Mouse (Mus musculus) induced T-regulatory cell, adult 2 months (primary cell): Measurements from ENCODE around the gene Lig4.
A peak's percentile ranks its signal among the peaks of the same experiment; 100 is the strongest.

Experiments used
- DNase-seq: peaks from one replicate; pipeline ENCODE4 v3.0.0-alpha.2; 2012; ENCODE audit warnings: low read depth

The Lig4 gene

DNA sequence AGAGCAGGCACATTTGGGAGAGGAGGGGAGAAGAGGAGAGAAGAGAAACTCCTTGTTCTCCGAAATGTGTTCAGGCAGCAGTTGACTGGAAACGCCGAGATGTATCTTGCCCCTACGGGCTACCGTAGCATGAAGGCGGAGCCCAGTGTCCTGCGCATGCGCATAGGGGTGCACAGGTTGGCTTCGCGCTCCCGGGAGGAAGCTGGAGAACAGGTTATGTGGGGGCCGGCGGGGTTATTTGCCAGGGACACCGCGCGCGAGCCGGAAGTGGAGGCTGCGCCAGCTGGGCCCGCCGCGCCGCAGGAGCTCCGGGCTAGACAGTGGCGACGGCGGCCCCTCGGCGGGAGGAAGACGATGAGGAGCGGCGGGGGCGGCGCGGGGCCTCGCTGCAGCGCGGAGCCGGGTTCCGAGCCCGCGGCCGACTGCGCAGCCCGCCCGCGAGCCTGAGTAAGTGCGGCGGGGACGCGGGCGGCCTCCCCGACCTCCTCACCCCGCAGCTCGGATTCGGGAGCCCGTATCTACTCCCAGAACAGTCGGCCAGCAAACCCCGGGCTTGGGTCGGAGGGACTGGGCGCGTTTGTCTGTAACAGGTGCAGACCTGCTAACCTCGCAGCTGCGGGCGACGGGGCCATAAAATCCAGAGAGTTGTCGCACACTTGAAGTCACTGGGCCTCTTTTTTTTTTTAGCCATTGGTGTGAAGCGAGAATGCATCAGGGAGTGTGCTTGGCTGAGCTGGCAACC lies at the start of gene Lig4, which contains the start of gene Abhd13:
Gene Lig4, minus strand, starts transcription at position 114 of the 742 bp plus-strand sequence.
Gene Abhd13, plus strand, starts transcription at position 135 of the 742 bp plus-strand sequence.
- peak; percentile 98 for DNase-seq

DNA sequence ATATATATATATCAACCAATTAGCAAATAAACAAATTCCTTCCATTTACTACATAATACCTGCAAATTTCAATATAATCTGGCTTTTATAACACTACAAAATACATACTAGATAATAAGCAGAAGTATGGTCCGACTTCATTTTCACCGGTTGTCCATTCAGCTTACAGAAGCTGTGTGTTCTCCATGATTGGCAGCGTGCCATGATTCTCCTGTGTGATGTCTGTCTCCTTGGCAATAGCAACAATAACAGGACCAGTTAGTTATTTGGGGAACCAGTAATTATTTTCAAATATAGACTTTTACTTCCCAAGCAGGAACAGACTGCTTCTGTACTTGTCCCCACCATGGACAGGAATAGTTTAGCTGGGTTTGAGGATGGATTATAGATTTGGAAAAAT lies 39.7 kb upstream of the Lig4 start:
- no peak for DNase-seq

DNA sequence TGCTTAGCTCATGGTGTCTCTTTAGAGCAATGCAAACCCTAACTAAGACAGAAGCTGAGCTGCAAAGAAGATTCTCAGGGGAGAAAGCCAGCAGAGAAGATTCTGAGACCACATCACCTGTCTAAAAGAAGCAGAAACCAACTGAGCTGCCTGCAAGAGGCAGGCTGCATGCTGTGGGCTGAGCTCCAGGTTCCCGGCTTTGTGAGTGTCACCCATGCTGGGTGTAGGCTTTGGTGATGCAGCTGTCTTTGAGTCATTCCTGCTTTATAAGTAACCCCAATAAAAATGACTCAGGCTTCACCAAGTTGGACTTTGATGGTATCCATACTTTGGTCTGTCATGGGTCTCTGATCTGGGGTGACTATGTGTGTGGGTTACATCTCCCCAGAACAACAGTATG lies 38.8 kb upstream of the Lig4 start:
- no peak for DNase-seq

DNA sequence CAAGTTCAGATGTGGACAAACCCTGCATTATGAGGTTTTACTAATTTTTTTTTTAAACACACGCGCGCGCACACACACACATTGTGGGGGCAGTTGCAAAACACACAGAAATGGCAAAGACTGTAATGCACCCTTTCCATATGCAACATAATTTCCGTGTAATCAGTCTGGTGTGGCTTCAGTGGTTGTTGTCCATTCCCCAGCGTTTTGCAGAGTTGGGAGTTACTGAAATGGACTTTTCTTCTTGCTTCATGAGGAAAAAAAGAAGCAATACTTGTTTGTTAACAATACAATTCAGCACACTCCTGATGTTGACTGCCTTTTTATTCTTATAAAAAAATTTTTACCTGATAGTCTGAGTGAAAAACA lies 30.2 kb upstream of the Lig4 start:
- DNase-seq = no peak

DNA sequence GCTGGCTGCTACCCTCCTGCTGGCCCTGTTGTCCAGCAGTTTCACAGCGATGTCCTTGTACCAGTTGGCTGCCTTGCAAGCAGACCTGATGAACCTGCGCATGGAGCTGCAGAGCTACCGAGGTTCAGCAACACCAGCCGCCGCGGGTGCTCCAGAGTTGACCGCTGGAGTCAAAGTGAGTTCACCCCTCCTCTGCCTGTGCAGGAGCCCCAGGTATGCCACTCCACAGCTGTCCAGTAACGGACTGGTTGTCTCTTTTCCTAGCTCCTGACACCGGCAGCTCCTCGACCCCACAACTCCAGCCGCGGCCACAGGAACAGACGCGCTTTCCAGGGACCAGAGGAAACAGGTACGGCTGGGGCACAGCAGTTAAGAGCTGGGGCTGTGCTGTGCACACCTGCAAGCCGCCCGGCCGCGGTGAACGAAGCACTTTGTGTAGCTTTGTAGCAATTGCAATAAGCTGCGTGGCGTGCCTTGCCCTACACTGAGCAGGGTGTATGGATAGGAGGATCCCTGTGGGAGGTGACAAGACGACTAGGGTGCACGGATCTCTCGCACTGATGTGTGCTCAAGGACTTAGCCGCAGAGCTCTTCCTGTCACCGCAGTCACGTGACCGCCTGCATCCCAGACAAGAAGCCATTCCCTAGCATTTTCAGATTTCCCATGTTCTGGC lies 29.6 kb upstream of the Lig4 start:
- DNase-seq = peak; percentile 22

DNA sequence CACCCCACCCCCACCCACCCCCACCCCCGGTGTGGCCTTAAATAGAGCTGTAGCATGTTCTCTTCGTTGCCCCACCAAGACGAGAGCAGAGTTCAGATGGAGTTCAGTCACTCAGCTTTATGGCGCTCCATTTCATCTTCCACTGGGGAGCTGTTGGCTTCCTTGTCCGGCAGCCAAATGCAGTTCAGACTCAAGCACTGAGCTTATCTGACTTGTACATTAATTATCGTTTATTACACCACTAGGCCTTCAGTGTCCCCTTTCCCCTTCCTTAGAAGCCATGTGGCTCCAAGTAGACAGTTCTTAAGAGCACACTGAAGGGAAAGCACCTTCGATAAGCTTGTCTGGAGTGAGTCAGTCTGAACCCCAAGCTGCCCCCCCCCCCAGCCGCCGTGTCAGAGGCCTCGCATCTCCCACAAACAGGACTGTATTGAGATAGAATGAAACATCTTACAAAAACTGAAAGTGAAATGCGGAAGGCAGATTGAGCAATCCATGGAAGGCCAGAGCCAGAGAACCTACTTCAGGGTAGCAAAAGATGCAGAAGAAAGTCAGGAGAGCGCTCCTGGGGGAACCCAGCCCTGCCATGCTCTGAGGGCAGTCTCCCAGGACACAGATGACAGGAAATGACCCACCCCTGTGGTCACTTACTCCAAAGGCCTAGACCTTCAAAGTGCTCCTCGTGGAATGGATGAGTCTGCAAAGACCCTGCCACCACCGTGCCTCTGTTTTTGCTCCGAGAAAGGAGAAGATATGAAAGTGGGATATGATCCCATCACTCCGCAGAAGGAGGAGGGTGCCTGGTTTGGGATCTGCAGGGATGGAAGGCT lies 28.9 kb upstream of the Lig4 start, which contains the start of gene Tnfsf13b:
Gene Tnfsf13b, plus strand, starts transcription at position 312 of the 830 bp plus-strand sequence.
- peak; percentile 47 for DNase-seq

DNA sequence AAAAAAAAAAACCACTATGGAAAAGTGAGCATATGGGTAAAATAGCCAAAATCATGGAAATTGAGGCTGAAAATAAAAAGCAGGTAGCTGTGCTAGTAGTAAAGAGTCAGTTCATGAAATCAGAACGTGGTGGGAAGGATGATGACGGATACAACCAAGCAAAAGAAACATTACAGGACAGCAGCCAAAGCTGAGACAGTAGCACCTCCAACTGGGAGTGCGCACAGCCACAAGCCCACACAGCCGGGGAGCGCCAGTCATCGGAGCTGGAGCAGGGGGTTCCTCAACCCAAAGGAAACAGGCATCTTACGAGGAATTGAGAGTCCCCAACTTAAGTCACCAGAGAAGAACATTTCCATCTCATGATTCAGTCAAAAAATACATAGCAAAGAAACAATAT lies 26.6 kb upstream of the Lig4 start:
- no peak for DNase-seq

DNA sequence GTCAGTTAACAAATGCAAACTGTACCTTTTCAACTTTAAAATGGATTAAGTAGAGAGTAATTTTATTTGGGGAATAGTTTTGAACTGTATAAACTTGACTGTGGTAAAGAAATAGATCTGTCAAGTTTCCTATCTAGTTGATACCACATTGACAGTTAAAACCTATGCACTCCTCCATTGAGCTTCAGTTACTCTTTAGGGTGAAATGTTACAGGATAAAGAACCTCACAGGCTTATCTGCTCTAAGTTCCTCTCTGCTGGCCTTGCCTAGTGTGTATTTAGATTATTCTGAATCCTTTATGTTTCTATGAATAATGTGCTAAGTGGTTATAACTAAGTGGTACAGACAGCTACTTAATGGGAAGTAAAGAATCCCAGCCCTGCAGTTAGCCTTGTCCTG lies 2.7 kb upstream of the Lig4 start:
- no peak for DNase-seq

DNA sequence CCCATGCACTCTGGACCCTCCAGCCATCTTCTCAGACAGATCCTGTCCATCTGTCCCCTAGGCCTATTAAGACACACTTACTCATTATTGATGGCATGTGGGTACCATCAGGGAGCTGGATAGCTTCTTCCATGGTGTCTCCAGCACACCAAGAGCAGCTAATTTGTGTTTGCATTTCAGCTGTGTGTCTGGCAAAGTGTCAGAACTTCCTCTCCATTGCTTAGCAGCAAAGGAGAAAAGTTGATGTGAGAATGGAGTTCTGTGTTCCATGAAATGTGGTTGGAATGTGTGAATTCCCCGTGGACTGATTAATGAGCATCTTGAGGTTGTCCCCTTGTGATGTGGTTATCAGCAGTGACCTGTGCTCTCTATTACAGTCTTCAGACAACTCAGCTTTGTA lies 2.3 kb upstream of the Lig4 start:
- no peak for DNase-seq

DNA sequence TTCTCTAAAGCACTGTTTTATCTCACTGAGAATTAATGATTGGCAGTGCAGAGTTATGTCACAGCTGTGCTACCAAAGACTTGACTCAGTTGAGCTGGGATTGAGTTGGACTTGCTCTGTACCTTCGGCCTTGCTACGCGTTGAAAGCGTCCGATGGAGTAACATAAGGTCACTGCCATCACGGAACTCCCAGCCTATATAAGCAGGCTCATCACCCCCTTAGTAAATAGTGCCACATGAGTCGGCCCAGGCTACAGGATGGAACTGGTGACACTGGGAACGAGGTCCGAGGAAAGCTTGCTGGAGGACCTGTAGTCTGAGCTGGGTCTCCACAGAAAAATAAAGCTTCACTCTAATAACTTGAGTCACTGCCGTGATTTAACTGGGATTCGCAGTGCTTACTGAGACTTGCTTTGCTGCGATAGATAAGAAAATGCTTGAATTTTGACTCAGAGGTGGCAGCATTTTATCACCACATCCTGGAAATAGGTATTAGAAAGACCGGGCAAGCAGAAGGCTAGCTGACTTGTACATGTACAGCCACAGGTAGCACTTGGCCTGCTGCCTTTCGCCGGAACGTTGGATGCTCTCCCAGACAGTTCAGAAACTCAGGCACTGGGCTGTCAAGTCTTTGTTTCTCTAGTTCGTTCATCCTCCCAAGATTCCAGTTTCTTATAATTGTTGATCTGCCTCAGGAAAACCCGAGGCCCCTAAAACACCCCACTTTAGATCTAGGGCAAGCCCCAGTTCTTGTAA lies 1.2 kb upstream of the Lig4 start:
- DNase-seq = no peak

DNA sequence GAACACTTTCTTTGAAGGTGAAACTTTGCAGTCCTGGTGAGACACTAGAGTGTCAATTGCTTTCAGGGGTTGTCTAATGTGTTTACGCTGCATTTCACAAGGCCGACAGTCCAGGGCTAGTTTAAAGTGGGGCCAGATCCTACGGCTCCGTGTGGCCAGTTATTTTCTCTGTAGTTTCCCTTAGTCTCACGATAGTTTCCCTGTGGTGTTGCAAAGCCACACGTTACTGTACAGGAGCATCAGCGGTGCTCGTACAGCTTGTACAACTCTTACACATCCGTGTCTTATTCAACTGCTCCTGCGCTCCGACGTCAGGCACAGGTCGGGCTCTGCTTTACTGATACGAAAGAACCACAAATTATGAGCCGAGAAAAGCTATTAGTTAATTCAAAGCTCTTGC lies 470 bp downstream of the Lig4 start:
- no peak for DNase-seq

DNA sequence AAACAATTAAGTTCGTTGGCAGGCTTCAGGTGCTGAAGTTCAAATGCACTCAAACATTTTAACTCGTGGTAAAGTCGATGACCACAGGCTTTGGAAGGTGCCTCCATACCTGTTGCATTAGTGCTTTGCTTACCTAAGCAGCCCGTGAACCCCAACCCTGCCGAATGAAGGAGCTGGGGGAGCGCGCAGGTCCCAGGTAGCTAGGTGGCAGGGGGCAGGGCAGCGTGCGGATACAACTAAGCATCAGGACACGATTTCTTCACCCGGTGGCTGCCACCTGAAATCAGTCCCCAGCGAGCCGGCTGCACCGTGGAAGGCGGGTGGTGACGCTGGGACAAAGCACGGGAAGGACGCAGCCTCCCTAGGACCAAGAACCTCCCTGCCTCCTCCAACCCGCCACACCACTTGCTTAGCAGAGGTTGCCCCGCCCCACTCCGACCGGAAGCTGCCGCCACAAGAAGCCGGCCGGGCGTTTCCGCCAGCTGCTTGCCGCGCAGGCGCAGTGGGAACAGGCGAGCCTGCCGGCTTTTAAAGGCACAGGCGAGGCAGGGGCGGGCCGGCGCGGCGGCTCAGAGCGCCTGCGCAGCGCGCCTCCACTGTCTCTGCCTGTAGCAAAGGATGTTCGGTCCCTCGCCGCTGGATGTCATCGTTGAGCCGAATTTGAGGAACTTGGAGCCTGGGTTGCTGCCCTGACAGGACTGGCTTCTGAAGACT lies 1.4 kb downstream of the Lig4 start:
- peak; percentile 98 for DNase-seq

DNA sequence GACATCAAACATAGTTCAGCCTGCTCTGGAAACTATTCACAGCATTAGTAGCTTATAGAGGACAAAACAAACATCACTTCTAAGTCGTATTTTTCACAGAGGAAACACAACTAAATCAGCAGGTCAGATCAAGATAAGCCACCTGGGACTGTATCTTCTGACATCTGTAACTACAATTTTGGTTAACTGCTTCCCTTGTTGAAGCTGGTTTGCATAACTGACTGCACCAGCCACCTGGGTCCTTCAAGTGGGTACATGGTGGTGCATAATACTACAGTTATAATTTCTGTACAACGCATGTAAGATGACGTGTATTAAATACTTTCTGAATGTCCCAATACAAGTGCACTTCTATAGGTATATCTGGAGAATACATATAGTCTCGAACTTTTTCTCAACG lies 2.2 kb downstream of the Lig4 start:
- peak; percentile 41 for DNase-seq

DNA sequence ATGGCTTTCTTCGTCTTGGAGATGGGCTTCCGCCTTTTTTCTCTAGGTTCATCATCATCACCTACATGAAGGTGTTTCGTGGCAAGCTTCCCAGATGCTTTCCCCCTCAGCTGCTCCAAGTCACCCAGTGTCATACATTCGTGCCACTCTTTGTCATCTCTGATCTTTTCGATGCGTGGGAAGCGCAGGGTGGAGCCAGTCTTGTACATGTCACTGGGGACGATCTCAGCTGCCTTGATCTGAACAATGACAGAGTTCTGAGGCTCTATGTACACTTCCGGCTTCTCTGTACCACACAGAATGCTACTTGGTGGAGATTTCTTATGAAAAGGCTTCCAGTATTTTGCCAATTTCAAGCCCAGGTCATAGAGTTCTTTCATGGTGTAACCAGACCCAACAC lies 5.6 kb downstream of the Lig4 start:
- DNase-seq = peak; percentile 27

DNA sequence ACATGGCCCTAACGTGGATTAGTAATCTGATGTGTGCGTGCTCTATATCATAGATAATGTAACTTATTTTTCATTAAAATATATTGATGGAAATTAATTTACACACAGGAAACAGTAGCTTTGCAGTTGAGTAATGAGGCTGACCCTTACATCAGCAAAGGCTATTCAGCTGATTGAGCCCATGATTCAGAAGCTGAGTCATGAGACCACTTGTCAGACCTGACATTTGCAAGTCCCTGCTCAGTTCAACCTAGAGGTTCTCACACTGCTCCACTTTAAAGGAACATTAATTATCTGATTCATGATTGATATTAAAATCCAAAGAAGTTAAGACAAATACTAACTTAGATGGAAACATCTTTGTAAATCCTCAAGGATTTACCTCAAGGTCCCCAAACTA lies 17.6 kb downstream of the Lig4 start:
- DNase-seq = no peak

DNA sequence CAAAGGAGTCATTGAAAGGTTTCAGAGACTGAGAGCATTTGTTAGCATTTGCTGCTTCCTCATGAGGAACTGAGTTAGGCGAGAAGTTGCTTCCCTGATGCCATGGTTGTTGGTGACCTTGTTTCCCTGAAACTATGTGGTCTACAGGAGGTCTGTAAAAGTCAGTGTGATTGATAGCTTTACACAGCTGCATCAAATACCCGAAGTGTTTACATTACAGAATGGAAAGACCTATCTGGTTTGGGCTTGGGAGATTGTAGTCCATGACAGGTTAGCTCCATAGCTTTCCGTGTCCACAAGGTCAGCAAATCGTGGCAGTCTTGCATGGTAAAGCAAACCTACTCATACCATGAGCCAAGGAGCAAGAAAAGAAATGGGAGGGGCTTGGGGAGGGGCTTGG lies 19.1 kb downstream of the Lig4 start:
- DNase-seq = no peak

DNA sequence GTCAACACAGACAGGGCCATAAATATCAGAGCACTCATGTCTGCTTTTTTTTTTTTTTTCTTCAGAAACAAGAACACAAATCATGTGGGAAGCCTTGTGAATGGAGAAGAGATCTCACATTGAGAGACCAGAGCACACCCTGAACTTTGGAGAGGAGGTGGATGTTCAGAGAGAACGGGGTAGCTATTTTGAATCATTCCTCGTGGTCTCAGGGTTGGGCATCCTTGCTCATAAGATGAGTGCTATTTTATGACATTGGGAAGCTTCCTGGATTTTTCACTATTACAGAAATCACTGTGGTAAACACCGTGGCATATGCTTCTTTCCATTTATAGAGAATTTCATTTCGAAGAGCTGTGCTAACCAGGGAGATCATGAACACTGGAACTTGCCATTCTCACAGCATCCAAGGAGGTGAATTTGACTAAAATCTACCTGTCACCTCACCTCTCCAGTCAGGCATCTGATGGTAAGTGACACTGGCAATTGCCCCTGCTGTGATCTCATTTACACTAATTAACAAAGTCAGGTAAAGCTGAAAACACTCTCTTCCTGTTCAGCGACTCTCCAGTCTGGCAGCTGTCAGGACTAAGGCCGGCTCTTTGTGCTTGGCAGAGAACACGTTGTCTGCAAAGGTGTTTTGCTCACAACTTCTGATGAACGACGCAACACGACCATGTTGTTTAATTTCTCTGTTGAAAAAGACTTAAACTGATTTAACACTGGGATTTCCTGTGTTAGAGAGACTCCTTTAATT lies 28.2 kb downstream of the Lig4 start:
- DNase-seq = no peak

DNA sequence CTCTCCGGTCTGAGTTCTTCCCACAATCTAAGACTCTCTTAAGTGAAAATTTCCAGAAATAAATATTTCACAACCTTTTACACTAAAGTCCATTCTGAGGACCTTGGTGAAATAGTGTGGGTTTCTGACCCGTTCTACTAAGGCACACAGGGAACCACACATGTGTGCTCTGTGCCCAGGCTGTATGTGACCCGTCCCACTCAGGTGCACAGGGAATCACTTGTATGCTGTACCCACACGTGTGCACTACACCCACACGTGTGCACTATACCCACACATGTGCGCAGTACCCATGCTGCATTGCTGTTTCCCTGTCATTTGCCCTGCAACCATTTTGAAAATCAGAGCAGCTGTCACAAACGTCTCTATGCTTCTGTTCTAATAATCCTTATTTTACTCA lies 41.9 kb downstream of the Lig4 start:
- no peak for DNase-seq

DNA sequence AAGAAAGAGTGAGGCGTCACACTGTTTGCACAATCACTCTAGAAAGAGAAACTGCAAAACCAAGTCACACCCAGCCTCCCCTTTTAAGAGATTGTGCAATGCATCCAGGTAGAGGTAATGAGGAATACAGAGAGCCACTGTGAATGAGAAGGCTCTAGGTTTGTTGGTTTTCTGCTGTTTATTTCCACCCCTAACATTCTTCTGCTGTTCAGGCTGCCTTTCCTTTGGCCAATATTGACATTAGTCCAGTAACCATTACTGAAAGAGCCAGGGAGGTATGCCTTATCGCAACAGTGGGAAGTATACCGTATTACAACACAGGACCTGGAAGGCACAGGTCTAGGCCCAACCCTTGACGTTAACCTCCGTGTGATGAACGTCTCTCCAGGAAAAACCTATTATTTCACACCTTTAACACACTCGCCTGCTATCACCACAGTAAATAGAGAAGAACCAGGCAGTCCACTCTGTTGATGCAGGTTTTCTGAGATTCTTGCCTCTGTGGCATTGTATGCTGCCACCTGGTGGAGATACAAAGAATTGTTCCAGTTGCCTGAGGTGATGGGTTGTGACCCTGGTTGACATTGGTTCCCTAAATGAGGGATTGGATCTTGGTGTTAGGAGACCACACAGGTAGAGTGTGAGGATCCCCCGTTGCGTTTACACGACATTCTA lies 42.5 kb downstream of the Lig4 start:
- DNase-seq = peak; percentile 53

DNA sequence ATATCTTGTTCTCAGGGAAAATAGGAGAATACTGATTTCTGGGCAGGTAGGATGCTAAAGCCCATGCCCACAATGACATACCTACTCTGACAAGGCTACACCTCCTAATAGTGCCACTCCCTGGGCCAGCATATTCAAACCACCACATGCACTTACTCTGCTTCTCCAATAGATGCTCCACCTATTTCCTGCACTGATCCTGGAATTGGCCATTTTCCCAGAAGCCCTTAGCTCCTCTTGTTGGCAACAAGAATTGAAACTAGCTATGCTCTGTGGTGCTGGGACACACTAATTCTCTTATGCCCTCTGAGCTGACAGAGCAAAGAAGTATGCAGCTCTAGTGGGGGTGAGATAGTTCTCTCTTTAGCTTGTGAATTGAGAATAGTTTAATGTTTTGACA lies 44.8 kb downstream of the Lig4 start:
- DNase-seq = no peak
